In the genomic region with DNA sequence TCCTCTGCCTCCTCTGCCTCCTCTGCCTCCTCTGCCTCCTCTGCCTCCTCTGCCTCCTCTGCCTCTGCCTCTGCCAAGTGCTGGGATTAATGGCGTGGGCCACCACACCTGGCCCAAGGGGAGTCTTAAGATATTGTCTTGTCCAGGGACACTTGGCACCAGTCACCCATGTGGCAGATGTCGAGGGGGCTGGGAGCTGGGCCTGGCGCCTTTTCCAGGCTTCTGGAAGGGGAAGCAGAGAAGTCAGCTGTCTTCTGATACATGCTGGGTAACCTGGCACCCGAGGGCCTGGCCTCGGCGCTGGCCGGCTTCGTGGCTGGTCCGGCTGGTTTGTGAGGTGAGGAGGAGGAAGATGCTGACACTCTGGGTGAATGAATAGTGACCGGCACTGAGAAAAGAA, we compare ENCODE assay signal across 19 mouse cellular contexts. TPM values are rescaled to one million over a fixed set of nuclear protein-coding genes. Genes with fewer than 3 reads are reported as not detected.
"Had no signal": no experiment of that assay in that cellular context is flagged by ENCODE, and none has a peak within 500 bp of the region (broad histone marks: within the 10 kb centered on the region; RNA-seq: fewer than 3 reads in every experiment).

No protein-coding gene starts in this region.

- DNase-seq: lung, adult 2 months; lung, postnatal 14 days; lung, postnatal 36 days; right cerebral cortex, postnatal 14 days; thymus, adult 2 months; thymus, postnatal 25 days; thymus, postnatal 4 days had no signal

- H3K4me3 ChIP-seq: lung, embryonic 15.5 days; megakaryocyte, embryonic 14.5 days; midbrain, embryonic 13.5 days; midbrain, embryonic 15.5 days; neural tube, embryonic 12.5 days; stomach, embryonic 15.5 days had no signal

- ATAC-seq: lung, postnatal 0 days; midbrain, embryonic 13.5 days; midbrain, embryonic 15.5 days had no signal

- H3K27ac ChIP-seq: lung, embryonic 15.5 days; macrophage; midbrain, embryonic 13.5 days; midbrain, embryonic 15.5 days; neural tube, embryonic 12.5 days; stomach, embryonic 15.5 days; stomach, postnatal 0 days had no signal

RNA-seq across cellular contexts. Expression of gene Myl10, which starts 30.7 kb away (rescaled TPM):
- total RNA-seq: midbrain, postnatal 0 days; monocyte, adult 5-6 weeks; neutrophil, adult 5-6 weeks had no signal
